8 mouse cellular contexts compared by ENCODE assay signal in genomic region chr4:47010400-47011231, GRCm38 (mm10). TPM values are rescaled to one million over a fixed set of nuclear protein-coding genes. Genes with fewer than 3 reads are reported as not detected.
DNase-seq lines count a peak whose midpoint lies in the region; ATAC-seq and TF ChIP-seq lines count a peak whose summit lies in the region.

No protein-coding gene starts in this region.

- 0 out of 2 replicates have a peak overlapping the region, but pooled peaks have one; percentile 18 for H3K27ac ChIP-seq in hindbrain, embryonic 13.5 days
- no peak overlapping the region for H3K27ac ChIP-seq in hindbrain, embryonic 11.5 days (ENCODE audit: low read depth, low read length)
- peak overlapping the region; percentile 17 for H3K27ac ChIP-seq in hindbrain, postnatal 0 days
- H3K27ac ChIP-seq in limb, embryonic 13.5 days = no peak overlapping the region

- no peak overlapping the region for H3K9ac ChIP-seq in hindbrain, embryonic 13.5 days
- H3K9ac ChIP-seq in hindbrain, embryonic 11.5 days (ENCODE audit: low read depth, low read length) = no peak overlapping the region
- H3K9ac ChIP-seq in hindbrain, postnatal 0 days (replicated peaks; ENCODE audit: low read length) = no peak overlapping the region
- no peak overlapping the region for H3K9ac ChIP-seq in limb, embryonic 13.5 days

- no peak for DNase-seq in hindbrain, embryonic 11.5 days (ENCODE audit: low spot score)
- DNase-seq in embryo, embryonic 10.5 days (ENCODE audit: low spot score) = peak; percentile 19
- peak; percentile 71 for DNase-seq in hindbrain, postnatal 0 days (ENCODE audit: low spot score)
- DNase-seq in natural killer cell, adult 2 months (ENCODE audit: low spot score in 2 of 2) = peak; percentile 39 to 76
- DNase-seq in cerebellum, adult 9-10 months = no peak
- no peak for DNase-seq in urinary bladder, postnatal 36 days (ENCODE audit: low spot score in 2 of 2)

- no peaks in the 10 kb centered on the region for H3K27me3 ChIP-seq in hindbrain, embryonic 13.5 days
- H3K27me3 ChIP-seq in hindbrain, embryonic 11.5 days (ENCODE audit: control insufficient read depth, insufficient read depth, low read length) = no peaks in the 10 kb centered on the region
- no peaks in the 10 kb centered on the region for H3K27me3 ChIP-seq in hindbrain, postnatal 0 days (ENCODE audit: insufficient read depth, low read length)
- peaks cover 14% of the 10 kb centered on the region for H3K27me3 ChIP-seq in limb, embryonic 13.5 days

- H3K4me3 ChIP-seq in hindbrain, embryonic 13.5 days = no peak overlapping the region
- H3K4me3 ChIP-seq in hindbrain, embryonic 11.5 days (ENCODE audit: low read depth, low read length) = no peak overlapping the region
- no peak overlapping the region for H3K4me3 ChIP-seq in hindbrain, postnatal 0 days (ENCODE audit: low read length)
- no peak overlapping the region for H3K4me3 ChIP-seq in limb, embryonic 13.5 days

- no peak overlapping the region for H3K4me2 ChIP-seq in hindbrain, embryonic 13.5 days
- H3K4me2 ChIP-seq in hindbrain, embryonic 11.5 days (replicated peaks; ENCODE audit: low read depth, low read length) = no peak overlapping the region
- peak overlapping the region; percentile 16; the same call in 1 of the 2 replicates for H3K4me2 ChIP-seq in hindbrain, postnatal 0 days (ENCODE audit: low read depth, low read length)
- peak overlapping the region; percentile 45 for H3K4me2 ChIP-seq in limb, embryonic 13.5 days (replicated peaks)

- 58% methylated on average over 12 of the region's 12 CpGs for WGBS in hindbrain, embryonic 13.5 days
- 67% methylated on average over 12 of the region's 12 CpGs for WGBS in hindbrain, embryonic 11.5 days
- WGBS in hindbrain, postnatal 0 days = 42% methylated on average over 12 of the region's 12 CpGs
- WGBS in limb, embryonic 13.5 days = 40% methylated on average over 12 of the region's 12 CpGs

- peaks cover 2% of the 10 kb centered on the region for H3K36me3 ChIP-seq in hindbrain, embryonic 13.5 days
- H3K36me3 ChIP-seq in hindbrain, embryonic 11.5 days (ENCODE audit: control insufficient read depth, insufficient read depth, low read length) = no peaks in the 10 kb centered on the region; the same call in 1 of the 2 replicates
- H3K36me3 ChIP-seq in hindbrain, postnatal 0 days (ENCODE audit: insufficient read depth, low read length) = no peaks in the 10 kb centered on the region
- peaks cover 2% of the 10 kb centered on the region for H3K36me3 ChIP-seq in limb, embryonic 13.5 days

- peaks cover 29% of the 10 kb centered on the region for H3K4me1 ChIP-seq in hindbrain, embryonic 13.5 days (replicated peaks)
- no peaks in the 10 kb centered on the region for H3K4me1 ChIP-seq in hindbrain, embryonic 11.5 days (replicated peaks; ENCODE audit: control insufficient read depth, insufficient read depth, low read length)
- peaks cover 5% of the 10 kb centered on the region for H3K4me1 ChIP-seq in hindbrain, postnatal 0 days (ENCODE audit: insufficient read depth, low read length)
- peaks cover 16% of the 10 kb centered on the region for H3K4me1 ChIP-seq in limb, embryonic 13.5 days

- ATAC-seq in hindbrain, embryonic 13.5 days (ENCODE audit: low FRiP score) = no peak
- ATAC-seq in hindbrain, embryonic 11.5 days (ENCODE audit: low FRiP score) = no peak
- peak; percentile 39 for ATAC-seq in hindbrain, postnatal 0 days
- no peak for ATAC-seq in limb, embryonic 13.5 days (ENCODE audit: low FRiP score, low read depth)

- no peaks in the 10 kb centered on the region for H3K9me3 ChIP-seq in hindbrain, embryonic 13.5 days
- H3K9me3 ChIP-seq in hindbrain, embryonic 11.5 days (ENCODE audit: control insufficient read depth, low read length) = no peaks in the 10 kb centered on the region
- H3K9me3 ChIP-seq in hindbrain, postnatal 0 days (ENCODE audit: low read length) = no peaks in the 10 kb centered on the region
- no peaks in the 10 kb centered on the region for H3K9me3 ChIP-seq in limb, embryonic 13.5 days

- no peak for TF ChIP-seq CTCF in hindbrain, postnatal 0 days (IDR thresholded peaks at IDR 0.05; ENCODE audit: low read depth)

RNA-seq across cellular contexts. Expression of gene Gabbr2, which starts 18.9 kb away (rescaled TPM):
- polyA plus RNA-seq in hindbrain, embryonic 13.5 days (2015; fragmentation: Nextera tagmentation; extraction: Ambion mirVana) = 4.0 and 4.8 TPM in 2 replicates
- 0.54 and 0.71 TPM in 2 replicates for polyA plus RNA-seq in hindbrain, embryonic 11.5 days (2014; fragmentation: Nextera tagmentation; extraction: Ambion mirVana)
- total RNA-seq in hindbrain, postnatal 0 days (2014; rRNA removed) = 98.9 and 115 TPM in 2 replicates
- polyA plus RNA-seq in hindbrain, postnatal 0 days (2015; fragmentation: Nextera tagmentation; extraction: Ambion mirVana) = 16.7 and 17.7 TPM in 2 replicates
- polyA plus RNA-seq in limb, embryonic 13.5 days (2015; fragmentation: Nextera tagmentation; extraction: Ambion mirVana) = 0.11 and 0.14 TPM in 2 replicates

RNA-seq across cellular contexts. Expression of gene Anks6, which starts 46.6 kb away (rescaled TPM):
- polyA plus RNA-seq in hindbrain, embryonic 13.5 days (2015; fragmentation: Nextera tagmentation; extraction: Ambion mirVana) = 4.1 and 4.3 TPM in 2 replicates
- 2.6 and 2.9 TPM in 2 replicates for polyA plus RNA-seq in hindbrain, embryonic 11.5 days (2014; fragmentation: Nextera tagmentation; extraction: Ambion mirVana)
- total RNA-seq in hindbrain, postnatal 0 days (2014; rRNA removed) = 11.1 and 13.4 TPM in 2 replicates
- polyA plus RNA-seq in hindbrain, postnatal 0 days (2015; fragmentation: Nextera tagmentation; extraction: Ambion mirVana) = 3.0 and 3.2 TPM in 2 replicates
- polyA plus RNA-seq in limb, embryonic 13.5 days (2015; fragmentation: Nextera tagmentation; extraction: Ambion mirVana) = 6.2 and 6.3 TPM in 2 replicates

Comparison
In these comparisons a context has a peak if more than half of its experiments do, and no peak if none do; other contexts are left out.
1. H3K27ac ChIP-seq: peak in hindbrain, embryonic 13.5 days (single experiment) and hindbrain, postnatal 0 days (single experiment); none in hindbrain, embryonic 11.5 days (single experiment) and limb, embryonic 13.5 days (single experiment).
2. H3K4me2 ChIP-seq: peak in hindbrain, postnatal 0 days (single experiment) and limb, embryonic 13.5 days (single experiment); none in hindbrain, embryonic 13.5 days (single experiment) and hindbrain, embryonic 11.5 days (single experiment).
3. DNase-seq: peak in embryo, embryonic 10.5 days (single experiment), hindbrain, postnatal 0 days (single experiment) and natural killer cell, adult 2 months (2 of 2); none in hindbrain, embryonic 11.5 days (single experiment), cerebellum, adult 9-10 months (single experiment) and urinary bladder, postnatal 36 days (0 of 2).